Mouse (Mus musculus) ES-Bruce4 (cell line): ENCODE data around the gene Serinc3.

ENCODE experiments used
- CTCF ChIP-seq: IDR thresholded peaks from one replicate; pipeline ENCODE4 v1.8.1; 2011; ENCODE audit warnings: low read depth, low read length
- POLR2A ChIP-seq: IDR thresholded peaks from one replicate; pipeline ENCODE4 v1.8.1; 2011; ENCODE audit warnings: low read length; ENCODE audit not compliant: insufficient read depth

- TF ChIP-seq CTCF (no peak), POLR2A (no peak)
These were observed 35.5 kb downstream of the Serinc3 start for GRCm38 (mm10) chr2:163609281-163609975.
